Mouse (Mus musculus) G1E (cell line): ENCODE results near the gene Fa2h.

ENCODE experiments used
- CTCF ChIP-seq: IDR thresholded peaks from 2 replicates; pipeline ENCODE4 v1.5.1; 2012; ENCODE audit warnings: low read depth, low read length, inconsistent platforms, mixed read lengths
- GATA1 ChIP-seq: IDR thresholded peaks from 2 replicates; pipeline ENCODE4 v1.6.1; 2012; ENCODE audit warnings: borderline replicate concordance, low read length, inconsistent platforms, mixed read lengths
- POLR2AphosphoS5 ChIP-seq: IDR thresholded peaks from 2 replicates; pipeline ENCODE4 v1.6.1; 2012; ENCODE audit warnings: low read depth, low read length, inconsistent platforms; ENCODE audit not compliant: insufficient replicate concordance
- TAL1 ChIP-seq: conservative IDR thresholded peaks from 2 replicates; pipeline ENCODE4 v1.6.1; 2012; ENCODE audit warnings: low read depth, low read length, inconsistent platforms, mixed read lengths

DNA sequence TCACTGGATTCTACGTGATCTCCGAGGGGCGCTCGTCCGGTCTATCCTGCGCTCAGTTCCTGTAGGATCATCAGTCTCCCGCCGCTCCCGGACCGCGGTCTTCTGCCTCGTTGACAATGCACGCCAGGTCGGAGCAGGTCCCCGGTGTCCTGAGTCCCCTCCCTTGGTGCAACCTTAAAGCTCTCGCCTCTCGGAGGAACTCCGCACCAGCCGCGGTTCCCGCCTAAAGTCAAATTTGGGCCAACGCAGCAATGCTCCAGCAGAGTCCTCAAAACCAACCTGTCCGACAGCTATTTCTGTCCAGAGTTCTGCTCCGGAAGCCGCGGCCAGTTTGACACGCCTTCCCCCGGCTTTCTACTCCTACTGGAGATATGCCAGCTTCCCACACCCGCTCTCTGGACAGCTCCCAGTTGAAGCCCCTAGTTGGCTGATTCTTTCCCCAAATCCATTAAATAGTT, 55.7 kb downstream of the Fa2h start, which contains the start of gene Mlkl:
- TF ChIP-seq CTCF (no peak), TAL1 (no peak), GATA1 (no peak), POLR2AphosphoS5 (no peak)
